Mouse (Mus musculus) ES-E14 (cell line): ENCODE data around the gene Slfnl1.

Source experiments
- CHD2 ChIP-seq: IDR thresholded peaks from 2 replicates; pipeline ENCODE4 v1.6.1; 2014; ENCODE audit warnings: mild to moderate bottlenecking, low read depth, low read length, inconsistent platforms
- HCFC1 ChIP-seq: IDR thresholded peaks from 2 replicates; pipeline ENCODE4 v1.6.1; 2012; ENCODE audit warnings: low read length, inconsistent platforms, borderline replicate concordance; ENCODE audit not compliant: insufficient read depth
- MAFK ChIP-seq: IDR thresholded peaks from 2 replicates; pipeline ENCODE4 v1.6.1; 2014; ENCODE audit warnings: mild to moderate bottlenecking, low read depth, low read length, inconsistent platforms; ENCODE audit not compliant: insufficient read depth
- ZC3H11A ChIP-seq: IDR thresholded peaks from 2 replicates; pipeline ENCODE4 v1.6.1; 2012; ENCODE audit warnings: low read depth, mild to moderate bottlenecking, inconsistent platforms, low read length, borderline replicate concordance
- ZNF384 ChIP-seq: IDR thresholded peaks from 2 replicates; pipeline ENCODE4 v1.6.1; 2012; ENCODE audit warnings: low read depth, low read length, inconsistent platforms

DNA sequence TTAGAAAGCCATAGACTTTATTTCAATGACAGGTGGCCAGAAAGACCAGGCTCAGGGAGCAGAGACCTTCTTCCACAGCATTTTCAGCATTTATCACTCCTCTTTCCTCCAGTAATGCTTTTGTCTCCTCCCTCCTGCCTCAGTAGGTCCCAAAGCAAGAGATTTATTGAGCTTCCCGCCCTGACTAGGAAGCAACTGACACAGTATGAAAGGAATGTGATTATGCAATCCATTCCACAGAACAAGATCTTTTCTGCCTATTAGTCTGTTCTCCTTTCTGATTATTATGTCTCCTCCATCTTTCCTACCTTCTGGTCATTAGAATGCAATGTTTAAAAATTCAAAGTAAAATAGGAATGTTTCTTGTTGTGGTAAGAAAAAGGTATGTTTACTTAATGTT, 44.3 kb upstream of the Slfnl1 start:
- TF ChIP-seq CHD2 = no peak
- no peak for TF ChIP-seq HCFC1
- TF ChIP-seq ZC3H11A = no peak
- TF ChIP-seq ZNF384 = no peak
- no peak for TF ChIP-seq MAFK
